Mouse (Mus musculus): ENCODE measurements around the gene 9130023H24Rik. TPM values are rescaled to one million over a fixed set of nuclear protein-coding genes. Genes with fewer than 3 reads are reported as not detected.
A peak's percentile ranks its signal among the peaks of the same experiment; 100 is the strongest.

The 9130023H24Rik gene
- total RNA-seq (2021): 1 to 10 TPM; 3.3 to 3.9 TPM

DNA sequence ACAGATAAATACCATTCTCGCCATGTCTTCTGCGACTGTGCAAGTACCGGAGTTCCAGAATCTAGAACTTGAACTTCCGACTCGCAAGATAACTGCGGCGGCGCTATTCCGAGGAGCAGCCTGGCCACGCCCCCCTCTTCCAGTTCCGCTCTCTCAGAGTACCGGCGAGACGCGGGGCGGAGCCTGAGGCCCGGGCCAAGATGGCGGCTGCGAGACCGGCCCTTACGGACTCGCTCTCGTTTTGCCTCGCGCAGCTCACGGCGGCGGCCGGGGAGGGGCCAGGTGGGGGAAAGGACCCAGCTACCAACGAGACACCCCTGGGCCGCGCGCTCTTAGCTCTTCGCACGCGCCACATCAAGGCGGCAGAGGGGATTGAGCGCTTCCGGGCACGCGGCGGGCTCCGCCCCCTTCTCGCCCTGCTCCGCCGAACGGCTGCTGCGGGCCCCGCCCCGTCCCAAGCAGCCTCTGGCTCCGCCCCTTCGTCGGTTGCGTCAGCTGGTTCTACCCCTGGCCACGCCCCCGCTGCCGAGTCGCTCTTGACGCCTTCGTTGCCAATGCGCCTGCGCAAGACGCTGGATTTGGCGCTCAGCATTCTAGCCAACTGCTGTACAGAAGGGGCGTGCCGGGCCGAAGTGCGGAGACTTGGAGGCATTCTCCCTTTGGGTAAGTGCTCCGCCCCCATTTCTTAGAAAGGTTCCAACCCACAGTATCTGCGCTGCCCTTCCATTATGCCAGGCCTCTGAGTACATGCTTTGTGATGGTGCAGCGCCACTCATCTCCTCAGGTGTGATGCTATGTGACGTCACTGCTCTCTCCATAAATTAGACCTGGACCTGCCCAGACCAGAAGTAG lies at the start of gene 9130023H24Rik:
9130023H24Rik (minus strand) TSS at position 105 of the 852 bp plus-strand sequence.
- intact Hi-C loops (cut with DNase I): loop anchor here (1.0 kb wide), 2 partner anchors 16 to 107 kb away; no protein-coding TSS in a partner anchor
- peak; percentile 99 for DNase-seq (ENCODE audit: low spot score in 2 of 2)

DNA sequence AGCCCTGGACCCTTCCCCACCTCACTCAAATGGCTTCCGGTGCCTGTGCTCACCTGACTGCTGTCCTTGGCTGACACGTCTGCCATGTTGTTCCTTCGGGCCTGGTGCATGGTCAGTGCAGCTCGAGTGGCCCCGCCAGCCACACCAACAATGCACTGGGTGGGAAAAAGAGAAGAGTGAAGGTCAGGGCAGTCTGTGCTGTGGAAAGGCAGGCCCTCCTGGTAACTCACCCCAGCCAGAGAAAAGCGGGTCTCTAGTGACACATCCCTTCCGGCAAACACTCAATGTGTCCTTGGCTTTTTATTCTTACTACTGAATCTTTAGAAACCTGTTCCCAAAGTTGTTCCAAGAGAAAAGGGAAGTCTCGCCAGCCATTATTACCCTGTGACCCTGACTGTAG lies 47.2 kb upstream of the 9130023H24Rik start:
- DNase-seq (ENCODE audit: low spot score in 2 of 2): no peak
- intact Hi-C loops (cut with DNase I): no loop called here

DNA sequence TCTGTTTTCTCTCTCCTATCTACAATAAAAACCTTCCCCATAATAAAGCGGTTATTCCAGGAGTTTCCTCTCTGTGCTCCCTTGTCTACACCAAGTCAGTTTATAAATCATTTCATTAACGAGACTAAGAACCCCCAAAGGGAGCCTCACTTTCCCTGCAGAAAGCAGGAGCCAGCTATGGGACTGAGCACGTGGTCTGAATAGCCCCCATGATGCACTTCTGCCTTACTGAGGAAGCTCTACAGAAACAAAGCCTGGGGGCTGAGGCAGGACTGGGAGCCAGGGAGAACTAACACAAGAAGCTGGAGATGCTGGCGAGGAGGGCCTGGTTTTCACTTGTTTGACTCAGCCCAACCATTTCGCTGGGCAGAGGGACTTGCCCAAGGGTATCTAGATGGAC lies 46.2 kb upstream of the 9130023H24Rik start:
- intact Hi-C loops (cut with DNase I): no loop called here
- no peak for DNase-seq (ENCODE audit: low spot score in 2 of 2)

DNA sequence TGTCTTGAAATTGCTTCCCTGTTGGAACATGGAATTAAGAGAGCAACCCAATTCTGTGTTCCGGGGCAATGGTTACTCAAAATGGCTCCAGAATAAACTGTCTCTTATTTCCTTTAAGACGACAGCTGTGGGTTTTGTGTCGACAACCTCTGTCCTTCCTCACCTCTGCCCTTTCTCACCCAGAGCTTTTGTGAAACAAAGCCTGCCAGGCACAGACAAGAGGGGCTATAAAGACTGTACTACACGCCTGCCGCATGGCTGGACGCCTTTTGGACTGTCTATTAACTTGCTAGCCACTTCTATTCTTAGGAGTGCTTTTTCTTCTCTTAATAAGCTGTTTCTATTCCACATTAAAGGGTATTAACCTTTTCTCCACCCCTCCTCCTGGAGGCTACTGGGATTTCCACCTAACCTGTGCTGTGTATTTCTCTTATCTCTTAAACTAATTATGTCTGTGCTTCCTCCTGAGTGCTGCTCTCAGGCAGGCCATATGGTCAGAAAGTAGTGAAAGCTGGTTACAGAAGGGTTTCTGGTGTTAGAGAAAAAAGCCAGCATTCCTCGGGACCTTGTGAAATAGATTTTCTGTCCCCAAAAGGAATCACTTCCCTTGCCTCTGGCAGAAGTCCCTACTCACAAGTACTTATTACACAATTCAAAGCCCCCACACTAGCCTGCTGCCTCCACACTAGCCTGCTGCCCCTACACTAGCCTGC lies 44.9 kb upstream of the 9130023H24Rik start:
- no peak for DNase-seq (ENCODE audit: low spot score in 2 of 2)
- intact Hi-C loops (cut with DNase I): no loop called here

DNA sequence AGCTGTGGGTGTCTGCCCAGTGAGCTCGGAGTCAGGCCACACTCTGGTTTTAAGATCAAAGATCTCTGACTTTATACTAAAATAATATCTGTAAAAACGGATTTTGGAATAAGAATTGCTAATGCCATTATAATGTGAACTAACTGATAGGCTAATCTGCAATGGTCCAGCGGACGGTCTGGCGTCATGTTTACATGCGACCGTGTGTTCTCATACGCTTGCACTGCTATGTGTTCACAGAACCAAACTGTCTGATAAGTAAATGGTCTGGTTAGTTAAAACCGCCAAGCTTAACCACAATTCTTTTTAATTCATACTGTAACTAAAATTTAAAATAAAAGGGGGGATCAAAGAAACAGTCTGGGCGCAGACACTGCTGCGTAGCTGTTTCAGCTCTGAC lies 43.9 kb upstream of the 9130023H24Rik start:
- intact Hi-C loops (cut with DNase I): no loop called here
- no peak for DNase-seq (ENCODE audit: low spot score in 2 of 2)

DNA sequence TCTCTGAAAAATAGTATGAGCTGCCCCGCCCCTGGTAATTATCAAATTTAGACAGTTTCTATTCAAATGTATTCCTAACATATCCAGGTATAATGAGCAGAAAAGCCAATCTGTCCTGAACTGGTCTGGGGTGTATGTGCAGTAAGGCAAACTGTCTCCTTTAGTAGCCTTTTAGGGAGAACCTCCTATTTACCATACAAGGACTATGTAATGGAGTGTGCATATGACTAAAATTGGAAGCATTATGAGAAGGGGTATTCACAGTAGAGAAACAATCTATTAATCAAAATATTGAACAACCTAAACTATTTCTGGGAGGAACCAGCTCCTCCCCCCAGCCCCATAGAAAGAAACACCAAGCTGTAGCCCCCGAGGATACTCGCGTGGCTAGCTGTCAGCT lies 41.9 kb upstream of the 9130023H24Rik start:
- intact Hi-C loops (cut with DNase I): no loop called here
- DNase-seq (ENCODE audit: low spot score in 2 of 2): no peak

DNA sequence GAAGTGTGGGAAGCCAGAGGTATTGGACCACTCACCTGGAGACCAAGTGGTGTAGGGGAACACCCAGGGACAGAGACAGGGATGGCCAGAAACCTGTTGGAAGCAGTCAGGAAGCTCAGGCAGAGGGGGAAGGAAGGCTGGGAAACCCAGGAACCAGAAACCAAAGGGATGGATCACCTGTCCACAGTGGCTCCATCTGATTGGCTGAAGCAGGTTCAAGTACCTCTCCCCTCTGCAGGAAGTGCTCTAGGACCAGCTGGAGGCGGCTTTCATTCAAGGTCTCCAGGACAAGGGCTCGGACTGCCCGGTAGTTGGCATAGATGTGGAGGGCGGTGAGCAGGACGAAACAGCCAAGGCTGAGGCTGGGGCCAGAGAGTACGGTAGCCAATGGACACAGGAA lies 38.2 kb upstream of the 9130023H24Rik start:
- intact Hi-C loops (cut with DNase I): no loop called here
- no peak for DNase-seq (ENCODE audit: low spot score in 2 of 2)

DNA sequence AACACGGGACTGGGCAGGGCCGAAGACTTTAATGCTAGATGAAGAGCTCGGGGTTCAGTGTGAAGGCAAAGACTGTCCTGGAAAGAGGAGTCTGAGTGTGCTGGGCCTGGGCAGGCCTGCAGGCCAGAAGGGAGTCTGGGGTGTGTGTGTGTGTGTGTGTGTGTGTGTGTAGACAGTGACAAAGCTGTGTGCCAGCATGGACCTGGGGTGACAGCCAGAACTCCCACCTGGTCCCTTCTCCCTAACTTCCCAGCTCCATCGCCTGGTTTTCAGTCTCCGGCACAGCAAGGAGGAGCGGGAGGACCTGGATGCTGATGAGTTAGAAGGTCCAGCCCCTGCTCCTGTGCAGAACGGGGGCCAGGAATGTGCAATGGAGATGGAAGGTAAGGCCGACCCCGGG lies 33.7 kb upstream of the 9130023H24Rik start:
- intact Hi-C loops (cut with DNase I): no loop called here

DNA sequence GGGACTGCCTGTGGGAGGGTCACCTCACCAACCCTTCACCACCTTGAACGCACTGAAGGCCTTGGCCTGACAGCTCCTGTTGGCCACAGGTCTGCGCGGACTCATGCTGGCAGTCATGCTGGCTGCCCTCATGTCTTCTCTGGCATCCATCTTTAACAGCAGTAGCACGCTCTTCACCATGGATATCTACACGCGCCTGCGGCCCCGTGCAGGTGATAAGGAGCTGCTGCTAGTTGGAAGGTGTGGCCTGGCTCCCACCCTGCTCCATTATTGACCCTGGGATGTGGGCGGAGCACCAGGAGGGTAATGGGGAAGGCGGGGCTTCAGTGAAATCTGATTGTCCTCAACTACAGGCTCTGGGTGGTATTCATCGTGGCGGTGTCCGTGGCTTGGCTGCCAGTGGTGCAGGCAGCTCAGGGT lies 32.6 kb upstream of the 9130023H24Rik start:
- no peak for DNase-seq (ENCODE audit: low spot score in 2 of 2)
- intact Hi-C loops (cut with DNase I): no loop called here

More for the DNA sequence above, 33.7 kb upstream of the 9130023H24Rik start:
- DNase-seq (ENCODE audit: low spot score in 2 of 2): no peak

DNA sequence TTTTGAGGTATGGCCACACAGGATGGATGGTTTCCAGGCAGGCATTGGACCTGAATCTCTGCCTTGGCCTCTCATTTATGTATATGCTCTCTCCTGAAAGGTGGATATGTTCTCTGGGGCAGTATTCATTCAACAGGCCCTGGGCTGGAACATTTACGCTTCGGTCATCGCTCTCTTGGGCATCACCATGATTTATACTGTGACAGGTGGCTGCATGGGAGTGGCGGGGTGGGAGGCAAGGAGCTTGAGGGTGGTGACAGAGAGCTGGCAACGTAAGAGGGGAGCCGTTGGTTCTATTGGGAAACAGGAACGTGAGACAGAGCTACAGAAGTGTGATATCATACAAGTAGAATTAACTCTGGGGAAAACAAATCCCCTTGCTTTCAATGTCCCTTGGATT lies 30.0 kb upstream of the 9130023H24Rik start:
- intact Hi-C loops (cut with DNase I): no loop called here
- no peak for DNase-seq (ENCODE audit: low spot score in 2 of 2)

DNA sequence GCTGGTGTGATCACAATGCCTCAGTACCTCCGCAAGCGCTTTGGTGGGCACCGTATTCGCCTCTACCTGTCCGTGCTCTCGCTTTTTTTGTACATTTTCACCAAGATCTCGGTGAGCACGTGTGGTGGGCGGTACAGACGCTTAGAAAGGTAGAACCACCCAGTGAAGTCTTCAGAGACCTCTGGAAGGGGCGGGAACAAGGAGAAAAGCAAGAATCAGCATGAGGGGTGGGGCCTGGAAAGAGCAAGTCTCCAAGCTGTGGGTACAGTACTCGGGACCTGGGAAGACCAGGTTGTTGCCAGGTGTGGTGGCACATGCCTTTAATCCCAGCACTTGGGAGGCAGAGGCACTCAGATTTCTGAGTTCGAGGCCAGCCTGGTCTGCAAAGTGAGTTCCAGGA lies 29.6 kb upstream of the 9130023H24Rik start:
- intact Hi-C loops (cut with DNase I): no loop called here
- DNase-seq (ENCODE audit: low spot score in 2 of 2): no peak

DNA sequence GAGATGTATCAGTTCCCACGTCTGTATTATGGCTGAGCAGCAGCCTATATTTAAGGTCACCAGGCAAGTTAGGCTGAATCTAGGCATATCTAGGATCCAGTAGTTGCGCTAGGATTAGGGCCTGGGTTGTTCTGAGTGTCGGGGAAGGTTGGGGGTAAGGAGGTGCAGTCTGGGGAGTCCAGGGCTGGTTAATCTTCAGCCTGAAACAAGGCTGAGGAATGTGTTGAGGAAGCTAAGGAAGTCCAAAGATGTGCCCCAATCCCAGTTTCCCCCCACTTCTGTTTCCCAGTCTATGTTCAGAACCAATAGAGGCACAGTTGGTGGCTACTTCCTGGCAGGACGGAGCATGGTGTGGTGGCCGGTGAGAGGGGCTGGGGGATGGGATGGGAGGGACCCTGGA lies 28.2 kb upstream of the 9130023H24Rik start:
- DNase-seq (ENCODE audit: low spot score in 2 of 2): no peak
- intact Hi-C loops (cut with DNase I): no loop called here

DNA sequence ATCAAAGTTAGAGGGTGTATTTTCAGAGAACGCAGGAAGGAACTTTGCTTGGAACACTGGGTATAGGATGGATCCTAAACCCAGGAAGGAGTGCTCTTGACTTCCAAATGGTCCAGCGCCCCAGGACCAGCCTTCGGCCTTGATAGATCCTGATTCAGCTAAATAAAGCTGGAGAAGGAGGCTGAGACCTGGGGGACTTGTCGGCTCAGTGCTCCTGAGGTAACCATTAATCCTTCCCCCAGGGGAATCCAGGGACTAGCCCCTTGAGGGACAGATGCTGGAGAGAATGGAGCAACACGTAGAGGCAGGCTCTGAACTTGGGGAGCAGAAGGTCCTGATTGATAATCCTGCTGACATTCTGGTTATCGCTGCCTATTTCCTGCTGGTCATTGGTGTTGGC lies 27.6 kb upstream of the 9130023H24Rik start, which contains the start of gene Slc5a2:
Slc5a2 (plus strand) TSS at position 247 of the 400 bp plus-strand sequence.
- DNase-seq (ENCODE audit: low spot score in 2 of 2): no peak
- intact Hi-C loops (cut with DNase I): no loop called here

DNA sequence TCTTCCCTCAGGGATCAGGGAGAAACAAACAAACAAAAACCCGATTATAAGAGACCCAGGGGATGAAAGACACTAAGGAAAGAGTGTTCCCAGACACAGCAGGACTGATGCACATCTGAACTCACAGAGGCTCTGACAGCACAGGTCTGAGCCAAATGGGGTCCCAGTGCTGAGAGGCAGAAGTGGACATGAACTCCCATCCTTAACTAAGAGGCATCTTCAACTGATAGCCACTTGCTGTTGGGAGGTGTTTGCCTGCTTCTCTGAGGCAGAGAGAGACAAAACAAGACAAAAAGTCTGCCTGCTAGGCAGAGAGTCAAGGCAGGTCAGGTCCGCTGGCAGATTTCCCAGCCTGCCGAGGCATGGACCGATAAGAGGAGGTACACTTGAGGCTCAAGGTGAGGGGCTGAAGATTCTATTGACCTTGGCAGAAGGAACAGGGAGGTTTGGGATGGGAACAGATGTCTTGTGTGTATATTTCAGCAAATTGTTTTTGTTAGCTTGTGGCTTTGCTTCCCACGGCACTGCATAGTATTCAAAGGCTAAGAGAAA lies 19.0 kb upstream of the 9130023H24Rik start:
- no peak for DNase-seq (ENCODE audit: low spot score in 2 of 2)
- intact Hi-C loops (cut with DNase I): no loop called here

DNA sequence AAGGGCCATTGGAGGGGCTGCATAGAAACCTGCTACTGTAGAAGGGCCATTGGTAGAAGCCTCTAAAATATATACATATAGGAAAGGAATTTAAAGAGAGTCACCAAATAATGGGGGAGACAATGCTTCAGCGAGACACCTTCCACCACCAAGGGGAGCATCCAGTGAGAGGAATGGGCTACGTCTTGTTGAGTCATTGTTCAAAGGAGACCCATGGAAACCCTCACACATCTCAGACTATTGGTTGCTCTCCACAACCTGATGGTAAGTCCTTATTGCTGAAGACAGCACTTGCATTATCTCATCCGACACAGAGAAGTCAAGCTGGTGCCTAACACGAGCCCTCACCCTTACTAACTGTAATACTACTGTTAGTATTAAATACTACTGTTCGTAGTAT lies 17.9 kb upstream of the 9130023H24Rik start:
- DNase-seq (ENCODE audit: low spot score in 2 of 2): no peak
- intact Hi-C loops (cut with DNase I): no loop called here

DNA sequence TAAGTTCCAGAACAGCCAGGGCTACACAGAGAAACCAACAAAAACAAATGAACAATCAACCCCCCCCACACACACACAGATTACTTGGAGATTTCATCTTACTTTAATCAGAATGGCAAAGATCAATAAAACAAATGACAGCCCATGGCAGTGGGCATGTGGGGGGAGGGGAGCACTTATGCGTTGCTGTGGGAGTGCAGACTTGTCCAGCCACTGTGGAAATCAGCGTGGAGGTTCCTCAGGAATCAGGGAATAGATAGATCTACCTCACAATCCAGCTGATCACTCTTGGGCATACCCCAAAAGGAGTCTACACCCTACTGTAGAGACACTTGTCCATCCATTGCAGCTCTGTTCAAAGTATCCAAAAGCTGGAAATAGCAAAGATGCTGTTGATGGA lies 17.1 kb upstream of the 9130023H24Rik start:
- no peak for DNase-seq (ENCODE audit: low spot score in 2 of 2)
- intact Hi-C loops (cut with DNase I): no loop called here

DNA sequence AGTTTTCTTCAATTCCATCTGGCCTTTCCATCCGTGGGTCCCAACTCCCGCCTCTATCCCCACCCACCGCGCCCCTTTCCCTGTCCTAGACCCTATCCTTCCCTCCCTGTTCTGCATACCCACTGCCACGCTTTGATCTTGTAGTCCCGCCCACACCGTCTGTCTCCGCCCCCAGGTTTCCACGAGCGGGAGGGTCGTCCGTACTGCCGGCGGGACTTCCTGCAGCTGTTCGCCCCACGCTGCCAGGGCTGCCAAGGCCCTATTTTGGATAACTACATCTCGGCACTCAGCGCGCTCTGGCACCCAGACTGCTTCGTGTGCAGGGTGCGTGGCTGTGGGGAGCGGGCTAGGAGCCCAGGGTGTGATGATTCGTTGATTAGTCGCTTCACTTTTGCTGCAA lies 14.8 kb upstream of the 9130023H24Rik start:
- peak; percentile 61 to 92 for DNase-seq (ENCODE audit: low spot score in 2 of 2)
- intact Hi-C loops (cut with DNase I): no loop called here

DNA sequence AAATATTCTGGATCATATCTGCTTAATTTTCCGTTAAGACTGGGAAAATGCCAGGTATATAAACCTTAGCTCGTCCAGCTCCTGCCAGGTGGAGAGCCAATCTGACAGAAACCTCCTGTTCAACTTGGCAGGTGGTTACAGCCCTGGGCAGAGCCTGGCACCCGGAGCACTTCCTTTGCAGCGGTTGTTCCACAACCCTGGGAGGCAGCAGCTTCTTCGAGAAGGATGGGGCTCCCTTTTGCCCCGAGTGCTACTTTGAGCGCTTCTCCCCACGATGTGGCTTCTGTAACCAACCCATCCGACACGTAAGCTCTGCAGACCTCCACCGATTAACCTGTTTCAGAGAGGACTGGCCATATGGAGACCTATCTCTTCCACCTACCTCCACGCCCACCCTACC lies 14.1 kb upstream of the 9130023H24Rik start:
- no peak for DNase-seq (ENCODE audit: low spot score in 2 of 2)
- intact Hi-C loops (cut with DNase I): no loop called here

DNA sequence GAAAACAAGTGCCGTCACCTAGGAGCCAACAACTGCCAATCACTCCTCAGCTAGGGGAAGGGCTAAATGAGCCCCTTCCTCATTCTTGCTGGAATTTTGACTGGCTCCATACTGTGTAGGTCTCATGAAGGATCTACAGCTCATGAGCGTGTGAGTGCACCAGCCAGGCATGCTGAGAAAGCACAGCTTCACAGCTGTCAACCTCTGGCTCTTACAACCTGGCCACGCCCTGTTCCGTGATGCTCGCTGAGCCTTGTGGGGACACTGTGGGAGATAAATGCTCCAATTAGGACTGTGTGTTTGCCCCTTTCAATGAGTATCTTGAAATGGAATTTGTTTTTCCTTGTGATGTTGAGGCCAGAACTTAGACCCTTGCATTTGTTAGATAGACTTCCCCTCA lies 12.2 kb upstream of the 9130023H24Rik start:
- intact Hi-C loops (cut with DNase I): loop anchor here (2.0 to 5.0 kb wide), 4 partner anchors 47 to 457 kb away; partner anchors contain the start of genes Rgs10 and Tial1
- DNase-seq (ENCODE audit: low spot score in 2 of 2): no peak

Data from left cerebral cortex, postnatal 25 days (tissue).